Mouse (Mus musculus) G1E-ER4 (cell line): Measurements from ENCODE around the gene Rassf7. TPM values are rescaled to one million over a fixed set of nuclear protein-coding genes. Genes with fewer than 3 reads are reported as not detected.

Experiments
- GATA1 ChIP-seq: IDR thresholded peaks from one replicate; pipeline ENCODE4 v1.8.0; 2012; ENCODE audit warnings: low read length, inconsistent platforms
- polyA plus RNA-seq: library from polyadenylated mRNA; stranded (reverse); fragments of >175 nt; gene quantifications from 2 replicates; pipeline ENCODE4 v1.2.3, GENCODE M21; 2012

The Rassf7 gene
- polyA plus RNA-seq, 1 experiment, result 12.7 TPM

DNA sequence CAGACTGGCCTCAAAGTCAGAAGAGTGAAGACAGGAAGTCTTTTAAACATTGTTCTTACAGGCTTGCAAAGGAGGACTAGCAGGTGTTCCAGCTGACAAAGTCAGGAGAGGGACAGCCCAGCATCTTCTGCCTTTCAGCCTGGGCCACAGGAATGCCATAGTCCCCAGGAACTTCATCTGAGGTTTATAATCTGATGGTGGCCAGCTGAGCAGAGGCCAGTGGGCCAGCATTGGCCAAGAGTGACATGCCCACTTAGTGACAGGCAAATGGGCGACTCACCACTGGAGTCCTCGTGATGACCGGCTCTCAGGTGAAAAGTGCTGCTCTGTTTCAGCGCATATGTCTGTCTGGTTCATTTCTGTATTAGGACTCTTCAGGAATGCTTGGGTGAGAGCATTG lies 14.9 kb downstream of the Rassf7 start:
- TF ChIP-seq GATA1, result no peak

DNA sequence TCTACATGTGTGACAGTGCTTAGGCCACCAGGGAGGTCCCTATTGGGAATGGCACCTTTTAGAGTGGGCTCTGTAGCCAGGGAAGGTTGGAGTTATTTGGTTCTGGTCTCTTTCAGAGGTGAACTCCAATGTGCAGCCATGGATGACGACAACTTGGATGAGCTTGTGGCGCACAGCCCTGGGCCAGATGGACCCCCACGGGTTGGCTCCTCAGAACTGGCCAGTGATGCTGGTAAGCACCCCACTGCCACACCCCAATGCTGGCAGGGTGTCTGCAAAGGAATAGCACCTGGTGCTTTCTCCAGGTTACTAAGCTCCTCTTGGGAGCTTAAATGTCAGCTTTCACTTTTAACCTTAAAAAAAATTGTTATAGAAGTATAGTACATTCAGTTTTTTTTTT lies 15.5 kb downstream of the Rassf7 start:
- no peak for TF ChIP-seq GATA1

DNA sequence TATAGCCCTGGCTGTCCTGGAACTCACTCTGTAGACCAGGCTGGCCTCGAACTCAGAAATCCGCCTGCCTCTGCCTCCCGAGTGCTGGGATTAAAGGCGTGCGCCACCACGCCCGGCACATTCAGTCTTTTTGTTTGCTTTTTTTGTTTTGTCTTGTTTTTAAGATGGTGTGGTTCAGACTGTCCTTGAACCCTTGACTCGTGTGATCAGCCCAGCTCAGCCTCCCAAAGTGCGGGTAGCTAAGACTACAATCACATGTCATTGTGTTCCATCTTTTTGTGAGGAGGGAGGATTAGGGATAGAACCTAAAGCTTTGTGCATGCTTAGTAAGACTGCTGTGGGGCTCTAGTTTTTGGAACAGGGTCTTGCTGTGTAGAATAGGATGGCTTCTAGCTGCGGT lies 15.9 kb downstream of the Rassf7 start:
- TF ChIP-seq GATA1, result no peak

DNA sequence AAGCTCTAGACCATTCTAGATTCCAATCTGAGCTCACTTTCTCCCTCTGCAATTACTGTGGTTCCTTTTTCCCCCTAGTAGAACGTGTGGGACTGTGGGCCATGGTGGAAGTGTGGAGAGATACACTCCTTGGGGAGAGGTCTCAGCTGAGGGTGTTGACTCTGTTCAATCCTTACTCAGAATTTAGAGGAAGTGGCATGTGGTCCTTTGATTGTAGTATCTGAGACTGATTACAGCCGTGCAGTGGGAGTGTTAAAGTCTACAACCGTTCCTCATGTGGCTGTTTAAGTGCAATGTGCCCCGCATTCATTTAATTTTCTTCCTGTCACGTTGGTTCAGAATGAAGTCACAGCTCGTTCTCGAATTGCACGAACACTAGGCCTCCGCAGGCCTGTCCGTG lies 40.5 kb downstream of the Rassf7 start:
- no peak for TF ChIP-seq GATA1

DNA sequence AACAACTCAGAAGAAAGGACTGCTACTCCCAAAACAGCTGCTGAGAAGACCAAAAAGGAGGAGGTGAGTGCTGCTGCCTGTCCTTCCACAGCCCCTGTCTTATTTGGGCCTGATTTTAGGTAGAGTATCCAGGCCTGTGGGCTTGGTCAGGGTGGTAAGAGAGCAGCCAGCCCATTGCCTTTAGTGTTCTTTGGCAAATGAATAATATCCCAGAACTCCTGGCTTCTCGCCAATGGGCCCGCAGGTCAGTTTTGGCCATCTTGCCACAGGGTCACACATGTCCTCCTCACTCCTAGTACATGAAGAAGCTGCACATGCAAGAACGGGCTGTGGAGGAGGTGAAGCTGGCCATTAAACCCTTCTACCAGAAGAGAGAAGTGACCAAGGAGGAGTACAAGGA lies 45.8 kb downstream of the Rassf7 start:
- no peak for TF ChIP-seq GATA1

DNA sequence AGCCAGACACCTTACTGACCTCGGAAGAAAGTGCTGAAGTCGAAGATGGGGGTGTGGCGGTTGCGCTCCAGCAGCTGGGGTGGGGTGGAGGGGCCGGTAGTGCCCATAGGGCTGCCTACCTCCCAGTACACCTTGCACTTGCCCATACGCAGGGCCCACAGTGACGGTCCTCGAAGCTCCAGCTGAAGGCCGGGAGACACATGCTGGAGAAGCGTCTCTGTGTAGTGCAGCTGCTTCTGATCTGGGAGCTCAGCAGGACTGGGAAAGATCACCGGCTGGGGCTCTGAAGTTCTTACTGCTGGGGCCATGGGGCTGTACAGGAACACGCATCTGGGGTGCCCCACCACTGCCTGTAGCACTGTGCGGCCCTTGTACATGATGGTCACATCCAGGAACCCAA lies 48.0 kb downstream of the Rassf7 start:
- no peak for TF ChIP-seq GATA1

DNA sequence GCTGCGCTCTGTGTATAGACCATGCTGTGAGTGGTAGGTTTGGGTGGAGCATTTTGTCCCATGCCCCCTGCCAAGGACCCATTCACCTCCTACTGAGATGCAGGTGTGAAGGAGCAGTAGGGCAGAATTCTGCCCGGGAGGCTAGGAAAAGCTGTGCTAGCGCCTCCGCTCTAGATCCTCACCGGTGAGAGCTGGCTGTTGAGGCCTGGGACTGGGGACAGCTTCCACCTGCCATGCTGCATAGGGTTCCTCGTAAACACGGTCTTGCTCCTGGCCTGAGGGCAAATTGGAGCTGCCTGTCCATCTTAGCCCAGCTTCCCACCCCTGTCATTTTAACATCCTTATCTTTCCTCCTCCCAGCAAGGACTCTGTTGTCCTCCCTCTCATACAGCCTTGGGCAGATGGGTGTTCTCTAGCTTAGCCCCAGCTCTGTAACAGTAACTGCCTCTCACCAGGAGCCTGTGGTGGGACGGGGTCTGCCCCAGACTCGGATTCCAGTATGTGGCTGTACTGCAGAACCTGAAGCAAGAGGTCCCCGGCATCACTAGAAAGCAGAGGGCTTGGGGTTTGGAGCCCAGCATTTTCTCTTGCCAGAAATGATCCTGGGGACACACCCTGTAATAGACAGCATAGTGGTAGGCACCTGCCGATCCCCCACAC lies 48.5 kb downstream of the Rassf7 start:
- TF ChIP-seq GATA1, result no peak

DNA sequence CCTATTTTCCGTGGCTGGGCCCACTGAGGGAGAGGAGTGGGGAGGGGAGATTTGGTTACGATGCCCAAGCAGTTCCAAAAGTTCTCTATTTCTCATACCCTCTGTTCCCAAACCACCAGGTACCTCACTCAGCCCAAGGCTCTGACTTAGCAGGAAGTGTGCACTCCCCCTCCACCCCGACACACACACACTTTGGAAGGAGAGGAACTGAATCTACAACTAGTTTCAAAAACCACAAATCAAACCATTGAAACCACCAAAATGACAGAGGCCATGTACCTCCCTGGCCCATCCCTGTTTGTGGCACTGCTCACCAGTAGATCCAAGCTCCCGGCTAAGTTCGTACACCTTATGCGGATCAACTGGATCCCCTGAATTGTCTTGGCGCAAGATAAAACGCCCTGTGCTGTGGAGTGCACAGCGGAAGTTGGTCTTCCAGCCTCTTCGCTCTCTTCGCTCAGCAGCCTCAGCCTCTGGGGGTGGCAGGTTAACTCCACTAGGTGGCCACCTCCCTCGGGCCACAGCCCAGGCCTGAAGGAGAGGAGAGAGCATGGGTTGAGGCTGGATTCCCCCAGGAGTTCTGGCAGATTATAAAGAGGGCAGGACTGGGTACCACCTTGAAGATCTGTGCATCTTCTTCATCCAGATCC lies 49.2 kb downstream of the Rassf7 start:
- no peak for TF ChIP-seq GATA1

DNA sequence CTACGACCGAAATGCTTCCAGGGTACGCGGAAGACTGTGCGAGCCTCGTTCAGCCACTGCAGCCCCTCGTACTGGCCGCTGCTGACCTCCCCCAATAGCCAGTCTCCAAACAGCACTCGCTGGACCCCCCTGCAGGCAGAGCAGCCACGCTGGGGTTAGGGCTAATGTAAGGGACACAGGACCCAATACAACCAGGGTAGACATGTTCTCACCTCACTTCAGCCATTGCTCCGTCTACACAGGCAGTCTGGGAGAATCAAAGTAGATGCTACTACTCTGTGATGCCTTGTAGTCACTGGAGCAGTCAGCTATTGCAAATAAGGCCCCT lies 49.7 kb downstream of the Rassf7 start:
- TF ChIP-seq GATA1, result no peak

DNA sequence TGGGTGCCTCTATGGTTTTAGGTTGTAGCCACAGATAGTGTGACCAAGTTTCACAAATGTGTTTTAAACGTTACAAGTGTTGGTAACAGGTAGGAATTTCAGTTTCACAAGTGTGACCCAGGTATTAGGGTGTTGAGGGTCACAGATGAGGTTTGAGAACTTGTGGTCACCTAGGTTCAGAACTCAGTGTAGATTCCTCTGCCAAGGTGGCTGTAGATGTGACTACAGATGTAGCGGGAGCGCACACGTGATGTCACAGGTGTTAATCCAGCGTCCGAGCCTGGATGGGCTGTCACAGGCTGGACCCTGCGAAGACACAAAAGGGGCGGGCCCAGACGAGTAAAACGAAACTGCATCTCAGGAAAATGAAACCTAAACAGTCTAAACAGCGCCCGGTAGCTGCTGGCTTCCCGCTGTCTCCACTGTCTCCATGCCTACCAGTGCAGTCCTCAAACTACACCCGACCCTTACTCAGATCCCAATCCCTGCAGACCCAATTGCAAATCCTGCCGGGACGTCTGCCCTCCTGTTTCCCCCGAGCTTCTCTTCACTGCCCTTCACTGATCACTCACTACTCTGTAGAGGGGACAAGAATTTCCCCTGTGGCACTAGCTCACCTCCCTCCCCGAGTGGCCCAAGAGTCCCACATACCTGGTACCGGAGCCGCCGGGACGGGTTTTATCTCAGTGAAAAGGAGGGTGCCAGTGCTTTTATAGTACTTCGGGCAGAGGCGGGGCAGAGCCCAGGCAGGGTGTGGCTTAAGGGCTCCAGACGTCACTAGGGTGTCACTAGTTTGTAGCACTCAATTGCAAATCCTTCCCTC lies 50.3 kb downstream of the Rassf7 start, which contains the start of gene Irf7:
Gene Irf7 (minus strand): TSS at position 743 of the 823 bp plus-strand sequence.
- no peak for TF ChIP-seq GATA1

Other genes starting within 250 kb of the Rassf7 start
- 0.08 and 0.26 TPM in 2 replicates for gene Ifitm1, start 248.6 kb upstream of the Rassf7 start, polyA plus RNA-seq
- gene Ifitm3, start 205.1 kb upstream of the Rassf7 start, polyA plus RNA-seq, result not detected in 2 replicates
- not detected in 2 replicates for gene Ifitm6, start 197.9 kb upstream of the Rassf7 start, polyA plus RNA-seq
- not detected in 2 replicates for gene Gm17387, start 186.7 kb upstream of the Rassf7 start, polyA plus RNA-seq
- gene B4galnt4, start 154.8 kb upstream of the Rassf7 start, polyA plus RNA-seq, result not detected in 2 replicates
- gene Pkp3, start 137.6 kb upstream of the Rassf7 start, polyA plus RNA-seq, result 0.05 TPM in 1 of 2 replicates, not detected in the other
- 7.2 and 9.5 TPM in 2 replicates for gene Sigirr, start 115.3 kb upstream of the Rassf7 start, polyA plus RNA-seq
- not detected in 2 replicates for gene Ano9, start 98.1 kb upstream of the Rassf7 start, polyA plus RNA-seq
- 49.9 and 62.6 TPM in 2 replicates for gene Ptdss2, start 93.5 kb upstream of the Rassf7 start, polyA plus RNA-seq
- gene Rnh1, start 43.0 kb upstream of the Rassf7 start, polyA plus RNA-seq, result 1.5 and 14.6 TPM in 2 replicates
- 46.6 and 52.7 TPM in 2 replicates for gene Hras, start 21.9 kb upstream of the Rassf7 start, polyA plus RNA-seq
- gene Lrrc56, start 21.7 kb upstream of the Rassf7 start, polyA plus RNA-seq, result 2.4 and 3.1 TPM in 2 replicates
- gene Lmntd2, start 1.8 kb upstream of the Rassf7 start, polyA plus RNA-seq, result 0.08 and 0.10 TPM in 2 replicates
- gene Phrf1, start 12.9 kb downstream of the Rassf7 start, polyA plus RNA-seq, result 132 and 133 TPM in 2 replicates
- 24.4 and 30.7 TPM in 2 replicates for gene Irf7, start 50.6 kb downstream of the Rassf7 start, polyA plus RNA-seq
- not detected in 2 replicates for gene Cdhr5, start 60.9 kb downstream of the Rassf7 start, polyA plus RNA-seq
- gene Sct, start 63.3 kb downstream of the Rassf7 start, polyA plus RNA-seq, result not detected in 2 replicates
- gene Drd4, start 76.1 kb downstream of the Rassf7 start, polyA plus RNA-seq, result 0.03 TPM in 1 of 2 replicates, not detected in the other
- gene Deaf1, start 111.8 kb downstream of the Rassf7 start, polyA plus RNA-seq, result 72.4 and 106 TPM in 2 replicates
- 8.7 and 9.3 TPM in 2 replicates for gene Tmem80, start 111.9 kb downstream of the Rassf7 start, polyA plus RNA-seq
- gene Eps8l2, start 123.0 kb downstream of the Rassf7 start, polyA plus RNA-seq, result not detected in 2 replicates
- gene Taldo1, start 176.3 kb downstream of the Rassf7 start, polyA plus RNA-seq, result 96.8 and 412 TPM in 2 replicates
- 16.2 and 16.7 TPM in 2 replicates for gene Gatd1, start 198.3 kb downstream of the Rassf7 start, polyA plus RNA-seq
- not detected in 2 replicates for gene Cend1, start 213.6 kb downstream of the Rassf7 start, polyA plus RNA-seq
- gene Slc25a22, start 222.0 kb downstream of the Rassf7 start, polyA plus RNA-seq, result 66.0 and 68.6 TPM in 2 replicates
- 39.0 and 55.7 TPM in 2 replicates for gene Pidd1, start 228.2 kb downstream of the Rassf7 start, polyA plus RNA-seq
- 3,328 and 6,963 TPM in 2 replicates for gene Rplp2, start 231.5 kb downstream of the Rassf7 start, polyA plus RNA-seq
- gene Pnpla2, start 239.3 kb downstream of the Rassf7 start, polyA plus RNA-seq, result 61.7 and 77.3 TPM in 2 replicates
- gene Cracr2b, start 245.2 kb downstream of the Rassf7 start, polyA plus RNA-seq, result 0.09 TPM in 1 of 2 replicates, not detected in the other